Mouse (Mus musculus): Measurements from ENCODE around the gene Fbxo10.
"Not testable (repeated sequence)": the region's sequence is repeated elsewhere in the genome, so short reads cannot be mapped to it uniquely, and the experiment has no call there.

Fbxo10 gene

DNA sequence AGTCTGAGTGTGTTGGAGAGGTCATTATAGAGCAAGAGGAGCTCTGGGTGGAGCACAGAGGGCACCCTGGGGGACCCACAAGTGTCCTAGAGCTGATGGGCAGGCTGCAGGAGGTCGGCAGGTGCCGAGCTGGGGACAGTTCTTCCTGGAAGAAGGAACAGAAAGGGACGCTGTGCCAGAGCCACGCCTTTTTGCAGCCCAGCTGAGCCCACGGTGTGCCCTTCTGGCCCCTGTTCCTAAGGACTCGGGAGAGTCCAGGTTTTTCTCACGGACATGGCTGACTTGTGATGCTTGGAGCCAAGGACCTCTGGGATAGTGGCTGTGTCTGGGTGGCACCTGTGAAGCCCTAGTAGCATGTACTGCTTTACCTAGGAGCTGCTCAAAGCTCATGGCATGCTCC, 43.6 kb downstream of the Fbxo10 start:
- peaks cover 6% of the 10 kb centered on the region; the same call in 1 of the 2 replicates for H3K4me1 ChIP-seq (replicated peaks; ENCODE audit: low read depth, low read length)
- H3K9me3 ChIP-seq (ENCODE audit: low read length), result no peaks in the 10 kb centered on the region
- no peak for TF ChIP-seq NANOG (IDR thresholded peaks at IDR 0.05; ENCODE audit: borderline replicate concordance, low read length)
- no peak for TF ChIP-seq CTCF (conservative IDR thresholded peaks at IDR 0.05; ENCODE audit: low read length)
- TF ChIP-seq POU5F1 (IDR thresholded peaks at IDR 0.05; ENCODE audit: borderline replicate concordance, low read length), result no peak
- H3K4me3 ChIP-seq (replicated peaks; ENCODE audit: low read length), result no peak overlapping the region
- H3K27me3 ChIP-seq (ENCODE audit: insufficient read depth, low read length), result no peaks in the 10 kb centered on the region
- H3K36me3 ChIP-seq (ENCODE audit: insufficient read depth, low read length), result peaks cover 4% of the 10 kb centered on the region

DNA sequence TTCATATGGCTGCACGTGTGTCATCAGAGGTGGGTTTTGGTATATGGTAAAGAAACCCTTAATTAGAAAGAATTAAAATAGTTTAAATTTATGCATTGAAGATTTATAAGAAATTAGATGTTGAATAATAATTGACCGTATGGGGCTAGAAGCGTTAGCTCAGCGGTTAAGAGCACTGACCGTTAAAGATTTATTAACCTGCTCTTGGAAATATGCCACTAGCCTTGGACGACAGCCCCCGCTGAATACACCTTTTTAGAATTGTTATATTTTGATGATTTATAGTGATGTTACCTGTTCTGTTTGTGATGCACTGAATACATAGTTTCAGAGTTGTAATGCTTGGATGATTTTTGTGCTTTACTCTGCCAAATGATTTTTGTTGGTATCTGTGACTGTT, 44.9 kb downstream of the Fbxo10 start:
- not testable (repeated sequence) for H3K9me3 ChIP-seq (ENCODE audit: low read length); H3K4me1 ChIP-seq (replicated peaks; ENCODE audit: low read depth, low read length); H3K27me3 ChIP-seq (ENCODE audit: insufficient read depth, low read length); H3K4me3 ChIP-seq (replicated peaks; ENCODE audit: low read length)
- H3K36me3 ChIP-seq (ENCODE audit: insufficient read depth, low read length), result peaks cover 13% of the 10 kb centered on the region

DNA sequence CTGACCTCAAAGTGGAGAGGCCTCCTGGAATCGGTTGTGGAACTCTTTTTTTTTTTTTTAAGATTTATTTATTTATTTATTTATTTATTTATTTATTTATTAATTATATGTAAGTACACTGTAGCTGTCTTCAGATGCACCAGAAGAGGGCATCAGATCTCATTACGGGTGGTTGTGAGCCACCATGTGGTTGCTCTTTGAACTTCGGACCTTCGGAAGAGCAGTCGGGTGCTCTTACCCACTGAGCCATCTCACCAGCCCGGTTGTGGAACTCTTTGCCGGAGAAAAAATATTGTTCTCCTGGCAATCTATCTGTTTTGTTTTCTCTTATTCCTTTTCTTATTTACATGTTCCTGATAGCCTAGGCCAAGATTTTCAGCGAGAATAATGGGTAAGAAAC, 45.5 kb downstream of the Fbxo10 start:
- H3K9me3 ChIP-seq (ENCODE audit: low read length); H3K27me3 ChIP-seq (ENCODE audit: insufficient read depth, low read length); H3K4me1 ChIP-seq (replicated peaks; ENCODE audit: low read depth, low read length); H3K4me3 ChIP-seq (replicated peaks; ENCODE audit: low read length): not testable (repeated sequence)
- H3K36me3 ChIP-seq (ENCODE audit: insufficient read depth, low read length), result peaks cover 20% of the 10 kb centered on the region

DNA sequence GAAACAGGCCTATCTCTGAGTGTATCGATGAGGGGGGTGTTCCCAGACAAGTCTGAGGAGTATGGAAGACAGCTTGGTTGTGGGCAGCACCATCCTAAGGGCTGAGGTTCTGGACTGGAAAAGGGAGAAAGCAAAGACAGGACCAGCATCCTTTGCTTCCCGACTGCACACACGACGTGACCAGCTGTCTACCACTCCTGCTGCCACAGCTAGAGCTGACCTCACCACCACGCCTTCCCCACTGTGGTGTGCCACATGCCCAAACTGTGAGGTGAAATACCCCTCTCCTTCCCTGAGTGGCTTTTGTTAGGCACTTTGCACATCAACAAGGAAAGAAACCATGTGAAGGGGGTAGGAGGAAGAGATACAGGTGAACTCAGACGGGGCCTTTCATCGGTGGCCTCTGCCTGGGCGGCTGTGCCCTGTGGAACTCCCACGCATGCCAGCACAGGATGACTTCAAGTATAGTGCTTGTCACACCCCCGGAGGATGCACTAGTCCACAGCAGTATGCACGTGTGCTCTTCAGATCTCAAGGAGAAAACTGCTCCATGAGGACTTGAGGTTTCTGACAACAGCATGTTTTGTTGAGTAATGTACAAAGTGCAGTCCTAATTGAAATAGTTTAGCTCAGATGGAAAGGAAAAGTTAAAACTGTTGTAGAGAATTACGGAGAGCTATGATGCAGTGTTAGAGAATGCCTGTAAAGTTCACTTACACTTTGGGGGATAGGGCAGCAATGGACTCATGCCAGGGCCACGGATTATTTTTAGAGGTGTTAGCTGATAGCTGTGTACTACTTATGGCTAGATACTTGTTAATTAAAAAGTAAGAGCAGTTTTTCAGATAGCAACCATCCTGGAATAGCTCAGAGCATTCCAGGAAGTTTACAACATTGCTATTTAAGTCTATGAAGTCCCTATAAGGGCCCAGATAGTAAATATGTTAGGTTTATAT, 46.7 kb downstream of the Fbxo10 start:
- TF ChIP-seq POU5F1 (IDR thresholded peaks at IDR 0.05; ENCODE audit: borderline replicate concordance, low read length) (no peak), CTCF (conservative IDR thresholded peaks at IDR 0.05; ENCODE audit: low read length) (no peak), NANOG (IDR thresholded peaks at IDR 0.05; ENCODE audit: borderline replicate concordance, low read length) (no peak)

DNA sequence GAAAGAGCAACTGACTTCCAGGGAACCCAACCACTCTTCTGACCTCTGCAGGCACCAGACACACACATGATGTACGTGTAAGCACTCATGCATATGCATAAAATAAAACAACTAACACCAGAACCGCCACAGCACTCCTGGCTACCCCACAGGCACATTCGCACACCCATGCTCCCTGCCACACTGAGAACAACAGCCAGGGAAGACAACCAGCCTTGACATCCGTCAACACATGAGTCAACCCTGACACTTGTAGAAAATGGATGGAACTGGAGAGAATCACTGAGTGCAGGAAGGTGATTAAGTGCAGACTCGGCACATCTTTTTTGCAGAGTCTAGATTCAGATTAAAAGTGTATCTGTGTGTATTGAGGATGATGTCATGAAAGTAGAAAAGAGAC, 47.8 kb downstream of the Fbxo10 start:
- Histone ChIP-seq H3K4me3 (replicated peaks; ENCODE audit: low read length) (no peak overlapping the region), H3K36me3 (ENCODE audit: insufficient read depth, low read length) (peaks cover 43% of the 10 kb centered on the region), H3K27me3 (ENCODE audit: insufficient read depth, low read length) (no peaks in the 10 kb centered on the region), H3K4me1 (replicated peaks; ENCODE audit: low read depth, low read length) (peaks cover 6% of the 10 kb centered on the region; the same call in 1 of the 2 replicates), H3K9me3 (ENCODE audit: low read length) (no peaks in the 10 kb centered on the region)
- TF ChIP-seq POU5F1 (IDR thresholded peaks at IDR 0.05; ENCODE audit: borderline replicate concordance, low read length), result no peak
- TF ChIP-seq CTCF (conservative IDR thresholded peaks at IDR 0.05; ENCODE audit: low read length), result no peak
- TF ChIP-seq NANOG (IDR thresholded peaks at IDR 0.05; ENCODE audit: borderline replicate concordance, low read length), result no peak

More for the DNA sequence above, 46.7 kb downstream of the Fbxo10 start:
- H3K36me3 ChIP-seq (ENCODE audit: insufficient read depth, low read length), result peaks cover 31% of the 10 kb centered on the region
- H3K9me3 ChIP-seq (ENCODE audit: low read length), result no peaks in the 10 kb centered on the region
- peaks cover 6% of the 10 kb centered on the region; the same call in 1 of the 2 replicates for H3K4me1 ChIP-seq (replicated peaks; ENCODE audit: low read depth, low read length)
- no peak overlapping the region for H3K4me3 ChIP-seq (replicated peaks; ENCODE audit: low read length)
- no peaks in the 10 kb centered on the region for H3K27me3 ChIP-seq (ENCODE audit: insufficient read depth, low read length)

DNA sequence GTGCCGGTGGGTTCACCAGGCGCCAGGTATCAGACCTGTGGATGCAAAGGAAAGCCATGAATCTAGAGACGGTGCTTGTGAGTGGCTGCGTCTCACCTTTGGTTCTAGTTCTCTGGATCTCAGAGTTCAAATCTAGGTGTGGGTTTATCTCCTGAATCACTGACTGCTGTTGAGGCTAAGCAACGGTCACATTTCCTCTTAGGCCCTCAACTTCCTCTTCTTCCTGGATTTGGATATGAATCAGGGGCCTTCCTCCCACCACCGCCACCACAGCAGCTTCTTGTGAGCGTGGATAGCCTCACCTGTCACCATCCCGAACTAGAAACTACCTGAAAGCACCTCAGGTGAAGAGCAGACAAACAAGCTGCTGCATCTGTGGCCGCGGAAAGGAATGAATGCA, 48.4 kb downstream of the Fbxo10 start:
- no peak for TF ChIP-seq CTCF (conservative IDR thresholded peaks at IDR 0.05; ENCODE audit: low read length)
- no peak for TF ChIP-seq POU5F1 (IDR thresholded peaks at IDR 0.05; ENCODE audit: borderline replicate concordance, low read length)
- TF ChIP-seq NANOG (IDR thresholded peaks at IDR 0.05; ENCODE audit: borderline replicate concordance, low read length), result no peak
- H3K27me3 ChIP-seq (ENCODE audit: insufficient read depth, low read length), result no peaks in the 10 kb centered on the region
- no peaks in the 10 kb centered on the region for H3K9me3 ChIP-seq (ENCODE audit: low read length)
- no peak overlapping the region for H3K4me3 ChIP-seq (replicated peaks; ENCODE audit: low read length)
- peaks cover 6% of the 10 kb centered on the region; the same call in 1 of the 2 replicates for H3K4me1 ChIP-seq (replicated peaks; ENCODE audit: low read depth, low read length)
- peaks cover 48% of the 10 kb centered on the region for H3K36me3 ChIP-seq (ENCODE audit: insufficient read depth, low read length)

DNA sequence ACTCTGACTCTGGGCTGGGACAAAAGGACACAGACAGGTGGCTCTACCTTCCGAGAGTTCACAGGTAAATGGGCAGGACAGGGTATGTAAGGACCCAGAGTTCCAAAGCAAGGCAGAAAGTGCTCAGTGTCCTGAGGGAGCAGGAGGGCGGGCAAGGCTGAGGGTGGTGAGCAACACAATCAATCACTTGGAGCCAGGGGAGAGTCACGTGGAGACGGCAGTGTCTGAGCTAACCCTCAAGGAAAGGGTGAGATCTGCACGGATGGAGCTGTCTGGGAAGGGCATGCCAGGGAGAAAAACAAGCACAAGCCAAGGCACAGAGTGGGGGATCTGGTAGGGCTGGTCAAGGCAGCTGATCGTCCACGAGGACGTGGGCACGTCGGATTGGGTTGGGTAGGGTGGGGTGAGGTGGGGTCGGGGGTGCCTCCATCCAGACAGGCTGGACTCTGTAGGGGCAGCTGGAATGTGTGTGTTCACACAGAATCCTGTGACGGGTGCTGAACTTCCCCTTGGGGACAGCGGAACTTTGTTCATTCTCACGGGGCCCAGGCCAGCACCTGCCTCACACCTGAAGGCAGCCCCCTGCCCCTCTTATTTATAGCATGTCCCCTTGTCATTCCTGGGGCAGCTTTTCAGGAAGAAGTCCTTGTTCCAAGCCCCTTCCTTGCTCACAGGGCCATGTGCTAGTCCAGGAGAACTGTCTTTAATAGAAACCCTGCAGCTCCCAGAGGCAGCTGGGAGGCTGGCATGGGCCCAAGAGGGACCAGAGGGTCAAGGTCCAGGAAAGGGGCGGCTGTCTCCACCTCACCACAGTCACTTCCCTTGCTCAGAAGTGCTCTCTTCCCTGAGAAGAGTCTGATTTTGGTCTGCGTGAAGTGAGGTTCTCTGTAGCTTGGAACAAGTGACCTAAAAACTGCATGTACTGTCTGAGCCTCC, 49.4 kb downstream of the Fbxo10 start:
- H3K4me3 ChIP-seq (replicated peaks; ENCODE audit: low read length), result no peak overlapping the region
- TF ChIP-seq NANOG (IDR thresholded peaks at IDR 0.05; ENCODE audit: borderline replicate concordance, low read length), result no peak
- TF ChIP-seq CTCF (conservative IDR thresholded peaks at IDR 0.05; ENCODE audit: low read length), result no peak
- TF ChIP-seq POU5F1 (IDR thresholded peaks at IDR 0.05; ENCODE audit: borderline replicate concordance, low read length), result no peak
- H3K4me1 ChIP-seq (replicated peaks; ENCODE audit: low read depth, low read length), result peaks cover 9% of the 10 kb centered on the region
- H3K27me3 ChIP-seq (ENCODE audit: insufficient read depth, low read length), result no peaks in the 10 kb centered on the region
- no peaks in the 10 kb centered on the region for H3K9me3 ChIP-seq (ENCODE audit: low read length)
- peaks cover 59% of the 10 kb centered on the region for H3K36me3 ChIP-seq (ENCODE audit: insufficient read depth, low read length)

DNA sequence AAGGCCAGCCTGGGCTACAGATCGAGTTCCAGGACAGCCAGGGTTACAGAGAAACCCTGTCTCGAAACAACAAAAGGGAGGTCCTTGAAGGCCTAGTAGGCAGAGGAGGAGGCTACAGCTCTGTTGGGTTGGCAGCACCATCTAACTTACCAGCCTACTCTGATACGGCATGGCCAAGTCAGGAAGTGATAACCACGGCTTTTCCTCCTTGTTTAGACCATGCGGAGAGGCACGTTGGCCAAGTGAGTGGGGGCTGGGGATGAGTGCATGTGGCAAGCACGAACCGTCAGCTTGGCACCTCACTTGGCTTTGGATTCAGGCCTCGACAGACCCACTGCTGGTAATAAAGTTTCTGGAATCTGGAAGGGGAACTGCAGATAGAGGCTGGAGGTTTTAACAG, 51.8 kb downstream of the Fbxo10 start:
- Histone ChIP-seq H3K4me3 (replicated peaks; ENCODE audit: low read length) (no peak overlapping the region), H3K9me3 (ENCODE audit: low read length) (no peaks in the 10 kb centered on the region), H3K27me3 (ENCODE audit: insufficient read depth, low read length) (no peaks in the 10 kb centered on the region), H3K36me3 (ENCODE audit: insufficient read depth, low read length) (peaks cover 81% of the 10 kb centered on the region), H3K4me1 (replicated peaks; ENCODE audit: low read depth, low read length) (peaks cover 23% of the 10 kb centered on the region)
- no peak for TF ChIP-seq NANOG (IDR thresholded peaks at IDR 0.05; ENCODE audit: borderline replicate concordance, low read length)
- no peak for TF ChIP-seq CTCF (conservative IDR thresholded peaks at IDR 0.05; ENCODE audit: low read length)
- no peak for TF ChIP-seq POU5F1 (IDR thresholded peaks at IDR 0.05; ENCODE audit: borderline replicate concordance, low read length)
